Mouse (Mus musculus): Measurements from ENCODE around the gene BC049715.
A peak's percentile ranks its signal among the peaks of the same experiment; 100 is the strongest.

Gene BC049715

GRCm38 (mm10) chr6:136808631-136809046 lies 18.8 kb upstream of the BC049715 start:
- peak; percentile 43 to 51 for DNase-seq (ENCODE audit: low spot score in 2 of 2)

- DNase-seq (ENCODE audit: low spot score in 2 of 2) = peak; percentile 55 to 70
Observed at GRCm38 (mm10) chr6:136809077-136809476, 18.3 kb upstream of the BC049715 start.

GRCm38 (mm10) chr6:136809673-136810072 lies 17.8 kb upstream of the BC049715 start:
- DNase-seq (ENCODE audit: low spot score in 2 of 2) = no peak

GRCm38 (mm10) chr6:136811196-136811595 lies 16.2 kb upstream of the BC049715 start:
- no peak for DNase-seq (ENCODE audit: low spot score in 2 of 2)

- no peak for DNase-seq (ENCODE audit: low spot score in 2 of 2)
Observed at GRCm38 (mm10) chr6:136813117-136813516, 14.3 kb upstream of the BC049715 start.

- no peak for DNase-seq (ENCODE audit: low spot score in 2 of 2)
Observed at GRCm38 (mm10) chr6:136815381-136815780, 12.0 kb upstream of the BC049715 start.

GRCm38 (mm10) chr6:136816826-136817225 lies 10.6 kb upstream of the BC049715 start:
- no peak for DNase-seq (ENCODE audit: low spot score in 2 of 2)

GRCm38 (mm10) chr6:136817549-136817948 lies 9.9 kb upstream of the BC049715 start:
- DNase-seq (ENCODE audit: low spot score in 2 of 2) = no peak

- no peak for DNase-seq (ENCODE audit: low spot score in 2 of 2)
Observed at GRCm38 (mm10) chr6:136820381-136820780, 7.0 kb upstream of the BC049715 start.

GRCm38 (mm10) chr6:136821086-136821485 lies 6.3 kb upstream of the BC049715 start:
- no peak for DNase-seq (ENCODE audit: low spot score in 2 of 2)

GRCm38 (mm10) chr6:136824987-136825386 lies 2.4 kb upstream of the BC049715 start:
- no peak for DNase-seq (ENCODE audit: low spot score in 2 of 2)

GRCm38 (mm10) chr6:136827116-136827515 lies 310 bp upstream of the BC049715 start:
- DNase-seq (ENCODE audit: low spot score in 2 of 2) = no peak

GRCm38 (mm10) chr6:136827881-136828561 lies 595 bp downstream of the BC049715 start, which contains the start of gene Wbp11:
Wbp11 (minus strand) TSS chr6:136828233.
- DNase-seq (ENCODE audit: low spot score in 2 of 2) = peak; percentile 95 to 97

- no peak for DNase-seq (ENCODE audit: low spot score in 2 of 2)
Observed at GRCm38 (mm10) chr6:136828681-136829080, 1.3 kb downstream of the BC049715 start.

- DNase-seq (ENCODE audit: low spot score in 2 of 2) = peak; percentile 42 to 46
Observed at GRCm38 (mm10) chr6:136831712-136832111, 4.3 kb downstream of the BC049715 start.

GRCm38 (mm10) chr6:136835352-136835751 lies 7.9 kb downstream of the BC049715 start, which contains the start of gene Smco3:
Smco3 (minus strand) TSS chr6:136835452.
- DNase-seq (ENCODE audit: low spot score in 2 of 2) = no peak

- no peak for DNase-seq (ENCODE audit: low spot score in 2 of 2)
Observed at GRCm38 (mm10) chr6:136837323-136837722, 9.9 kb downstream of the BC049715 start.

- DNase-seq (ENCODE audit: low spot score in 2 of 2) = no peak
Observed at GRCm38 (mm10) chr6:136844903-136845302, 17.5 kb downstream of the BC049715 start.

- DNase-seq (ENCODE audit: low spot score in 2 of 2) = no peak
Observed at GRCm38 (mm10) chr6:136845706-136846480, 18.5 kb downstream of the BC049715 start.

- no peak for DNase-seq (ENCODE audit: low spot score in 2 of 2)
Observed at GRCm38 (mm10) chr6:136847267-136847666, 19.8 kb downstream of the BC049715 start.

GRCm38 (mm10) chr6:136847790-136848189 lies 20.4 kb downstream of the BC049715 start:
- peak; percentile 48 to 64 for DNase-seq (ENCODE audit: low spot score in 2 of 2)

- DNase-seq (ENCODE audit: low spot score in 2 of 2) = no peak
Observed at GRCm38 (mm10) chr6:136848399-136848798, 21.0 kb downstream of the BC049715 start.

- DNase-seq (ENCODE audit: low spot score in 2 of 2) = no peak
Observed at GRCm38 (mm10) chr6:136848971-136849370, 21.5 kb downstream of the BC049715 start.

Measured in spleen, postnatal 36 days (tissue).